In the genomic region with DNA sequence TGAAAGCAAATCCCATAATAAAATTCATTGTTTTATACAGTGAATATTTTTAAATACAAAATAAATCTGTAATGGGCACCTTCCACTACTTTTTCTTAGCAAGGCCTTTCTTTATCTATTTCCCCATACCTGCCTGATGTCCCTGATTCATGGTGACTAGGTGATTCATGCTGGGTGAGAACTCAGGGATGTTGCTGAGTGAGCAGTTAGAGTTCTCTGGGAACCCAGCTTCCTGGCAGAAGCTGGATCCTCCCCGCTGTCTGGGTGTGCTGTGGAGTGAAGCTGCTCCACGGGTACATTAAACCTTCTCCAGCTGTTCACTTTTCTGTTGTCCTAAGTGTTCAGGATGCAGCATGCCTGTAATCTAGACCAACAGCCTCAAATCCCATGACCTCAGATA, we compare ENCODE assay signal across 21 mouse cellular contexts. TPM values are rescaled to one million over a fixed set of nuclear protein-coding genes. Genes with fewer than 3 reads are reported as not detected.
DNase-seq lines count a peak whose midpoint lies in the region; ATAC-seq lines count a peak whose summit lies in the region.
"Had no signal": no experiment of that assay in that cellular context is flagged by ENCODE, and none has a peak within 500 bp of the region (broad histone marks: within the 10 kb centered on the region; RNA-seq: fewer than 3 reads in every experiment).

No protein-coding gene starts in this region.

- H3K4me1 ChIP-seq in liver, embryonic 13.5 days (replicated peaks): peaks cover 8% of the 10 kb centered on the region
- no peaks in the 10 kb centered on the region for H3K4me1 ChIP-seq in intestine, embryonic 16.5 days (ENCODE audit: control insufficient read depth, insufficient read depth, low read length)
- H3K4me1 ChIP-seq in forebrain, embryonic 16.5 days (replicated peaks; ENCODE audit: control insufficient read depth, insufficient read depth, low read length): no peaks in the 10 kb centered on the region
- H3K4me1 ChIP-seq in forebrain, embryonic 14.5 days (ENCODE audit: control insufficient read depth, insufficient read depth, low read length): no peaks in the 10 kb centered on the region
- H3K4me1 ChIP-seq: embryonic facial prominence, embryonic 13.5 days; forebrain, embryonic 12.5 days; hindbrain, embryonic 13.5 days had no signal

- H3K36me3 ChIP-seq in liver, embryonic 13.5 days: no peaks in the 10 kb centered on the region
- no peaks in the 10 kb centered on the region for H3K36me3 ChIP-seq in intestine, embryonic 16.5 days (ENCODE audit: control insufficient read depth, insufficient read depth, low read length)
- no peaks in the 10 kb centered on the region for H3K36me3 ChIP-seq in forebrain, embryonic 16.5 days (ENCODE audit: control insufficient read depth, insufficient read depth)
- no peaks in the 10 kb centered on the region for H3K36me3 ChIP-seq in forebrain, embryonic 14.5 days (ENCODE audit: control insufficient read depth, insufficient read depth, low read length)
- H3K36me3 ChIP-seq: embryonic facial prominence, embryonic 13.5 days; forebrain, embryonic 12.5 days; hindbrain, embryonic 13.5 days had no signal

- no peaks in the 10 kb centered on the region for H3K27me3 ChIP-seq in liver, embryonic 13.5 days
- no peaks in the 10 kb centered on the region for H3K27me3 ChIP-seq in intestine, embryonic 16.5 days (replicated peaks; ENCODE audit: control insufficient read depth, insufficient read depth, low read length)
- H3K27me3 ChIP-seq in forebrain, embryonic 16.5 days (replicated peaks; ENCODE audit: control insufficient read depth, insufficient read depth, low read length): no peaks in the 10 kb centered on the region
- H3K27me3 ChIP-seq in forebrain, embryonic 14.5 days (replicated peaks; ENCODE audit: control insufficient read depth, insufficient read depth, low read length): no peaks in the 10 kb centered on the region
- H3K27me3 ChIP-seq: CH12.LX; embryonic facial prominence, embryonic 13.5 days; forebrain, embryonic 12.5 days; hindbrain, embryonic 13.5 days; Patski had no signal

- no peak overlapping the region for H3K4me2 ChIP-seq in liver, embryonic 13.5 days
- no peak overlapping the region for H3K4me2 ChIP-seq in intestine, embryonic 16.5 days (ENCODE audit: low read depth, low read length)
- H3K4me2 ChIP-seq in forebrain, embryonic 16.5 days (ENCODE audit: low read length): no peak overlapping the region
- H3K4me2 ChIP-seq in forebrain, embryonic 14.5 days (ENCODE audit: low read length): no peak overlapping the region
- H3K4me2 ChIP-seq: embryonic facial prominence, embryonic 13.5 days; forebrain, embryonic 12.5 days; hindbrain, embryonic 13.5 days had no signal

- ATAC-seq in liver, embryonic 13.5 days (ENCODE audit: low read depth): peak; percentile 41; the same call in 1 of the 2 replicates
- ATAC-seq in intestine, embryonic 16.5 days: peak; percentile 82
- ATAC-seq in megakaryocyte-erythroid progenitor cell, adult 5-6 weeks (replicated peaks; ENCODE audit: low FRiP score, low TSS enrichment, poor library complexity, severe bottlenecking): peak; percentile 68
- ATAC-seq in forebrain, embryonic 16.5 days: no peak
- no peak for ATAC-seq in forebrain, embryonic 14.5 days
- ATAC-seq: activated CD4-positive, CD25-positive, alpha-beta regulatory T cell, adult 4 months; Patski had no signal

- WGBS in liver, embryonic 13.5 days (ENCODE audit: insufficient replicate concordance): 24% methylated on average over 2 of the region's 2 CpGs
- 43% methylated on average over 2 of the region's 2 CpGs for WGBS in intestine, embryonic 16.5 days
- 47% methylated on average over 2 of the region's 2 CpGs for WGBS in forebrain, embryonic 16.5 days
- 67% methylated on average over 2 of the region's 2 CpGs for WGBS in forebrain, embryonic 14.5 days

- no peak overlapping the region for H3K9ac ChIP-seq in liver, embryonic 13.5 days
- no peak overlapping the region for H3K9ac ChIP-seq in intestine, embryonic 16.5 days (ENCODE audit: low read depth, low read length)
- no peak overlapping the region for H3K9ac ChIP-seq in forebrain, embryonic 16.5 days (replicated peaks; ENCODE audit: low read depth, low read length)
- H3K9ac ChIP-seq in forebrain, embryonic 14.5 days (ENCODE audit: low read length): no peak overlapping the region
- H3K9ac ChIP-seq: embryonic facial prominence, embryonic 13.5 days; forebrain, embryonic 12.5 days; hindbrain, embryonic 13.5 days had no signal

- H3K27ac ChIP-seq in liver, embryonic 13.5 days: no peak overlapping the region
- H3K27ac ChIP-seq in intestine, embryonic 16.5 days (ENCODE audit: low read length): peak overlapping the region; percentile 31; the same call in 1 of the 2 replicates
- H3K27ac ChIP-seq in forebrain, embryonic 16.5 days (ENCODE audit: low read length): no peak overlapping the region
- no peak overlapping the region for H3K27ac ChIP-seq in forebrain, embryonic 14.5 days (ENCODE audit: low read depth, low read length)
- H3K27ac ChIP-seq: embryonic facial prominence, embryonic 13.5 days; forebrain, embryonic 12.5 days; gastrocnemius, adult 2 months; hindbrain, embryonic 13.5 days had no signal

- H3K9me3 ChIP-seq in liver, embryonic 13.5 days (replicated peaks): no peaks in the 10 kb centered on the region
- no peaks in the 10 kb centered on the region for H3K9me3 ChIP-seq in intestine, embryonic 16.5 days (ENCODE audit: control insufficient read depth, low read length)
- no peaks in the 10 kb centered on the region for H3K9me3 ChIP-seq in forebrain, embryonic 16.5 days (ENCODE audit: control insufficient read depth, low read length)
- H3K9me3 ChIP-seq in forebrain, embryonic 14.5 days (replicated peaks; ENCODE audit: control insufficient read depth, low read length): no peaks in the 10 kb centered on the region
- H3K9me3 ChIP-seq: embryonic facial prominence, embryonic 13.5 days; forebrain, embryonic 12.5 days; hindbrain, embryonic 13.5 days had no signal

- H3K4me3 ChIP-seq in liver, embryonic 13.5 days (replicated peaks): no peak overlapping the region
- no peak overlapping the region for H3K4me3 ChIP-seq in intestine, embryonic 16.5 days (ENCODE audit: low read length)
- no peak overlapping the region for H3K4me3 ChIP-seq in forebrain, embryonic 16.5 days (replicated peaks; ENCODE audit: low read length)
- H3K4me3 ChIP-seq in forebrain, embryonic 14.5 days (ENCODE audit: low read depth, low read length): no peak overlapping the region
- H3K4me3 ChIP-seq: embryonic facial prominence, embryonic 13.5 days; forebrain, embryonic 12.5 days; gastrocnemius, adult 2 months; hindbrain, embryonic 13.5 days had no signal

- DNase-seq in liver, embryonic 13.5 days: no peak
- no peak for DNase-seq in liver
- DNase-seq in forebrain, embryonic 14.5 days (ENCODE audit: low spot score): no peak
- DNase-seq: adrenal gland, postnatal 14 days; cerebellum, adult 18-20 months; cerebellum, adult 9-11 months; cerebellum, postnatal 36 days; gastrocnemius, adult 2 months; gastrocnemius, postnatal 25 days; heart, adult 11 months; heart, postnatal 10 days had no signal

RNA-seq across cellular contexts. Expression of a gene that starts 13.2 kb away (rescaled TPM):
- polyA plus RNA-seq in liver, embryonic 13.5 days (2015; fragmentation: Nextera tagmentation; extraction: Ambion mirVana): 0.03 and 0.06 TPM in 2 replicates
- polyA plus RNA-seq in intestine, embryonic 16.5 days (2015; fragmentation: Nextera tagmentation; extraction: Ambion mirVana): 11.2 and 13.1 TPM in 2 replicates
- not detected in 2 replicates for total RNA-seq in megakaryocyte-erythroid progenitor cell, adult 5-6 weeks (2014; fragmentation: Nextera tagmentation)
- not detected in 2 replicates for total RNA-seq in megakaryocyte-erythroid progenitor cell, adult 5-6 weeks (2017)
- polyA plus RNA-seq in forebrain, embryonic 16.5 days (2015; fragmentation: Nextera tagmentation; extraction: Ambion mirVana): 0.10 TPM in 1 of 2 replicates, not detected in the other
- 0.07 TPM in 1 of 2 replicates, not detected in the other for polyA plus RNA-seq in forebrain, embryonic 14.5 days (2014; fragmentation: Nextera tagmentation; extraction: Ambion mirVana)
- total RNA-seq: gastrocnemius, adult 2 months; gastrocnemius, postnatal 25 days; hematopoietic stem cell, adult 5-6 weeks had no signal
- polyA plus RNA-seq: activated CD4-positive, CD25-positive, alpha-beta regulatory T cell, adult 4 months; hindbrain, embryonic 13.5 days; Patski had no signal

Comparison
In these comparisons a context has a peak if more than half of its experiments do, and no peak if none do; other contexts are left out.
1. ATAC-seq: peak in liver, embryonic 13.5 days (single experiment), intestine, embryonic 16.5 days (single experiment) and megakaryocyte-erythroid progenitor cell, adult 5-6 weeks (single experiment); none in forebrain, embryonic 16.5 days (single experiment) and forebrain, embryonic 14.5 days (single experiment).
2. RNA of a gene that starts 13.2 kb away (polyA plus RNA-seq): 11.2 to 13.1 TPM in intestine, embryonic 16.5 days; 0.10 TPM in forebrain, embryonic 16.5 days, 0.03 to 0.06 TPM in liver, embryonic 13.5 days and 0.07 TPM in forebrain, embryonic 14.5 days; every median in the first group is over 10 times any median in the second.